Mouse (Mus musculus) G1E-ER4 (cell line): ENCODE data around the gene Grb10. TPM values are rescaled to one million over a fixed set of nuclear protein-coding genes. Genes with fewer than 3 reads are reported as not detected.
A peak's percentile ranks its signal among the peaks of the same experiment; 100 is the strongest.

Experiments used
- GATA1 ChIP-seq: IDR thresholded peaks from one replicate; pipeline ENCODE4 v1.8.0; 2012; ENCODE audit warnings: low read length, inconsistent platforms
- polyA plus RNA-seq: library from polyadenylated mRNA; stranded (reverse); fragments of >175 nt; gene quantifications from 2 replicates; pipeline ENCODE4 v1.2.3, GENCODE M21; 2012

Gene Grb10
- polyA plus RNA-seq, 1 experiment = not detected

- no peak for TF ChIP-seq GATA1
These were observed 94.5 kb downstream of the Grb10 start for GRCm38 (mm10) chr11:11944082-11944349.

- TF ChIP-seq GATA1 = no peak
These were observed 95.0 kb downstream of the Grb10 start for GRCm38 (mm10) chr11:11943240-11944081.

- no peak for TF ChIP-seq GATA1
These were observed 95.9 kb downstream of the Grb10 start for GRCm38 (mm10) chr11:11942320-11943217.

DNA sequence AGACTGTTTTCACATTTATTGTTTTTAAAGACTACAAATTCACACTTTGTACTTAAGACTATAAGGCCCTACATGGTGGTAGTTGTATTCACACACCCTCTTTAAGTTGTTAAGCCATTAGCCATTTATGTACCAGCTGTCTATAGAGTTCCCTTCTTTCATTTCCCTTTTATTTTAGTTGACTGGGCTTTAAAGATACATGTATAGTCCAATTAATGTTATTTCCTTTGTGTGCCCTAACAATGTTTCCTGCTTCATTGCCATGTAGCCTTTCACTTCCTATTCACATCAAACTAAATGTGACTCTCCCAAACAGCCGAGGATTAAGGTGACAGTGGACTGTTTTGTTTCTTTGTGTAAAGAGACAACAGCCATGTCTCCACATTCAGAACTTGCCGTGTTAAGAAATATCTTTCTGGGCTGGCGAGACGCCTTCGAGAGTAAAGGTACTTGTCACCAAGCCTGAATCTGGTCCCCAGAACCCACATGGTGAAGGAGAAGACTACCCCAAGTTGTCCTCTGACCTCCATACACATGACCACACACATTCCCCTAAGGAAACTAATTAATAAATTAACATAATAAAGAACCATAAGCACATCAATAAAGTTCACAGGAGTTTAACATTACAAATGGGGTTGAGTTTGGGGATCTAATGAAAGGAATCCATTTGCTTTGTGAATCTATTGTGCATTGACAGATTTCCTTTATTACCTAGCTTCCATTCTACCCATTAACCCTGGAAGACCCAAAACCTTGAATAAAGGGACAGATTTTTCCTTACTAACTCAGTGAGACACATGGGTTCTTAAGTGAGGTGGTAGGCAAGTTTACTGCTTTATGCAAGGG is 97.4 kb downstream of the Grb10 start:
- no peak for TF ChIP-seq GATA1

GRCm38 (mm10) chr11:11939611-11940010 is 98.9 kb downstream of the Grb10 start:
- no peak for TF ChIP-seq GATA1

DNA sequence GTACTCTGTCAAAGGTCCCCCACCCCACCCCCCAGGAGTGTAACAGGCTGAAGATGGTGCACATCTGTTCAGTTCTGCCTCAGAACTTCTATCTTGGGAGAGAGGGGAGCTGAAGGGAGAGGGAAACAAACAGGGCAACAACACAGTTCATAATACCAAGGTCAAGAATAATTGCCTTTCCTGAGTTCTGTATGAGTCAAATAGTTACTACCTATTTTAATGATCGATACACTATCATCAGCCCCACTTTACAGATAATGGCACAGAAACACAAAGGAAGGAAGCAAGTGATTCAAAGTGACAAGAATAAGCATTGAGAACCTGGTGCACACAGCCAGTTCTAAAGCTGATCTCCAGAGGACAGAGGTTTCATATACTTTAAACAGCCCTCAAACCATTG is 99.9 kb downstream of the Grb10 start:
- TF ChIP-seq GATA1 = no peak

DNA sequence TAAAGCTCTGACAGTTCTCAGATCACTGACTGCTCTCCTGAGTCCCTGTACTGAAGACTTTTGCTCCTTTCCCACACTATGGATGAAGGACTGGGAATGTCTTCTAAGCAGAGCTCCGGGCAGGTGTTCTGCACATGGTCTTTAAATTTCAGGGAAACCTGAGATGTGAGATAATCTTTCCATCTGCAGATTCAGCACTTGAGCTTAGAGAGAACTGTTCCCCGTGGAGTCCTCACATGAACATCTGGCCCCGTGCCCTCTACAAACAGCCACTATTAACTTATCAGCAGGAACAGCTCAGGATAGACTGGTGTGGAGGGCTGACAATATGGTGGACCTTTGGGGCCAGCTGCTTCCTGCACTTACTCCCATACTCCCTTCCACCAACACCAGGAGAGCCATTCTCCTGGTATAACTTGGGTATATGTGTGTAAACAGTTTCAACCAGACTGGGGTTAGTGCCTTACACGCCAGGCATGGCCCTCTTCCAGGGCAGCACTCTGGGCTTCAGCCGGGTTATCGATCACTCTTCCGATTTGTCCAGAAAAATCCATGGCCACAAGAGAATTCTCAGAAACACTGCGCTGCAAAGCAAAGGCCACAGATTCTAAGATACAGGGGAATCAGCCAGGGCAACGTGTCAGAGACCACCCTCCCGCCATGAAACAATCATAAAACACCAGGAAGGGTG is 101.0 kb downstream of the Grb10 start:
- TF ChIP-seq GATA1 = no peak

DNA sequence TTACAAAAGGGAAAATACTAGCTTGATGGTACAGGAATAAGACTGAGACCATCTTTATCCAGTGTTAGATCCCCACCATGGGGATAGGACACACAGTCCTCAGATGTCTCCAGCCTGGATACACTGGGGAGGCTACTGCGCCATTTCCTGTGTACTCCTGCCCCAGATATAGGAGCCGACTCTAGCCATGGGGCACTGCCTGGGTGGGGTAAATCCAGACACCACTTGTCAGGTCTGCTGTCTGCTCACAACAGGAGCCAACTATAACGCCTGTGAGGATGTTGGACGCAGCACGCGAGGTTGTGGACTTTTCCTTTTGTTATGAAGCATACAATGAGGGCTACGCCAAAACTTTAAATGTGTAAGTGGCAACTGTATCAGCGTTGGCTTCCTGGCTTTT is 103.7 kb downstream of the Grb10 start:
- no peak for TF ChIP-seq GATA1

DNA sequence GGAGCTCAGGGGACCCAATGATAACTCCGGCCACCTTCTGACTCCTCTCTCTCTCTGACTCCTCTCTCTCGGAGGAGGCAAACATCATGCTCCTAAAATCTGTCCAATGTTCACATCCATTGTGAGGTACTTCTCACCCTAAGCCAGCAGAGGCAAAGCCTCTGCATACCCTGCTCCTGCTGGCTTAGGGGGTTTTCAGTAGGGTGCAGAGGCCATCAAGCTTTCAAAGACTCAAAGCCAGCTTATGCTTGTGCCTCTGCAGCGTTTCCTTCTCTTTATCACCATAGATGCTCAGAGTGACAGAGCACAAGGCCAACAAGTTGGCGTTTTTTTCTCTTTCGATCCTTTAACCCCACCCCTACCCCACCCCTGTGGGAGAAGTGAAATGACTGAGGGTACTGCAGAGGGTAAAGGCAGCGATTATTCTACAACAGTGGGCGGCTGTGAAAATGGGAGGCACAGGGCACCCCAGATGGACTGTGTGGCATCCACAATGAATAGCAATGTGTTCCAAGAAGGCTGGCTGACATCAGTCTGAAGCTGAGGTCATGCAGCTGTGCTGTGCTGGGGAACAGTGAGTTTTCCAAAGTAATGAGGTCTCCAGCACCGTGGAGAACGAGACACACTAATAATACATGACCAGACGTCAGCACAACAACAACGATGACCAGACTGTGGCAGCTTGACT is 106.2 kb downstream of the Grb10 start:
- no peak for TF ChIP-seq GATA1

DNA sequence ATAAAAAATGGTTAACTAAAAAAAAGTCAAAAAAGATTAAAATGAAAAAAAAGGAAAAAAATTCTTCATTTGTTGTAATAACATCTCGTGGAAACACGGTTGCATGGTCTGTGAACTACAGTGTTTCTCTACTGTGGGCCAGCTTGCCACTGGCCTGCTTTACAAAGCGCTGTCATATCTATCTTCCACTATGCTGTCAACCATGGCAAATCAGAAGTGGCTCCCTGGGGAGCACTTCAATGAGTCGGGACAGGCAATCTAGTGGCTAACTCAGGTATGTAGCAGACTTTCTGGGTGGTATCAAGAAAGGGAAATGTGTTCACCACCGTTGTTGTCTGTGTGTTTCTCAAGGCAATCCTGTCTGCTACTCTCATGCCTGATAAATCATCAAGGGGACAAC is 106.8 kb downstream of the Grb10 start:
- no peak for TF ChIP-seq GATA1

- no peak for TF ChIP-seq GATA1
These were observed 108.0 kb downstream of the Grb10 start for GRCm38 (mm10) chr11:11930527-11930926.

DNA sequence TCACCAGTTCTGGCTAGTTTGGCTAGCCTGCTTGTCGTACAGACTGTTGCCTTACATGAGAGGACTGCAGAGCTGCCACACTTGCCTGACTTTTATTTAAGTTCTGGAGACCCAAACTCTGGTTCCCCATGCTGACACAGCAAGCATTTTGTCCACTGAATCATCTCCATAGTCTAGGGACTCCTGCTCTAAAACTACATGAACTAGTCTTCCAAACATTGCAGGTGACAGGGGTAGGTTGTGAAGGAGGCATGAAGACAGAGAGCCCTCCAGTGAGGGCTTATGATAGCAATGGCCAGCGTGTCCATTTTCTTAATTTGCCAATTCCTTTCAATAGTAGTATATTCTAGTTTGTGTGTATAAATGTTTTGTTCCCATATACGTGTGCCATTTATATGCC is 109.4 kb downstream of the Grb10 start:
- no peak for TF ChIP-seq GATA1

DNA sequence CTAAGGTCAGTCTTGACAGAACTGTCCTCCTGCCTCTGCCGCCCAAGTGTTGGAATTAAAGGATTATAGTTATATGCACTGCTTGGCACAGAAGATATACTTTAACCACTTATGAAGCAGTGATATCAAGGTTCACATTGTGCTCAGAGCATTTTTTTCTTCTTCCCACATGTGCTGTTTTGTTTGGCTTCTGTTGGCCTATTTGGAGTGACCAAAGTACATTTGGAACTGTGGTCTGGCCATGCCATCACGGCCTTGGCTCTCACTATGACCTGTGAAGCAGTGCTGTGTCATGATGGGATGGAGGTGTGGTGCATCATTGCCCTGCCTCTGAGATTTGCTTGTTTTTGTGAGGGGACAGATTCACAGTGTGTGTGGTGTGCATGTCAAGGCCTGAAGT is 109.9 kb downstream of the Grb10 start:
- TF ChIP-seq GATA1 = no peak

DNA sequence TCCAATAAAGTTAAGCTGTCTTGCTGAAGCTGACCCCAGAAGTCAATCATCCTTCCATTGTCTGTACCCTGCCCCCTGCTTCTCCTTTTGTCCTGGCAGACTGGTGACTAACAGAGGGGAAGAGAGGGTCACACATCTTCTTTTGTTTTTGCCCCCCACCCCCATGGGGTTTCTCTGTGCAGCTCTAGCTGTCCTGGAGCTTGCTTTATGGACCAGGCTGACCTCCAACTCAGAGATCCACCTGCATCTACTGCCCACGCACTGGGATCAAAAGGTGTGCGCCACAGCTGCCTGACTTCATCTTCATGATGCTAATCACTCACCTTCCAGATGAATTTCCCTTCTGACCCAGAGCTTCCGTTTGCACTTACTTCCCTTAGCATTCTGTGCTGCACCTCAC is 114.6 kb downstream of the Grb10 start:
- no peak for TF ChIP-seq GATA1

DNA sequence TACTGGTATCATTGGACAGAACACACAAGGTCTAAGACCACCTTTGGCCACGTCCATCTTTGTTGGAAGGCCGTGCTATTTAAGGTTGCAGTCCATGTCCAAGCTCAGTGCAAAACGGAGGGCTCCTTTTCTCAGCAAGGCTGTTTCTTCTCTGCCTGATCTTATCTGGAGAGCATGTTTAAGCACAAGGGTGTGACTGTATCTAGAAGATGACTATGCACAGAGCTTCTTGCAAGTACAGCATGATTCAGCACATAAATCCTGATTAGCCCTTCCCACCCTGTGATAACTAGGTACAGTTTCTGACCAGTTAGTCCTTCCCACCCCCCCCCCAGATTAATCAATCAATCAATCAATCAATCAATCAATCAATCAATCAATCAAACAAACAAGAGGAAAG is 115.1 kb downstream of the Grb10 start:
- TF ChIP-seq GATA1 = peak; percentile 40
